Mouse (Mus musculus): ENCODE measurements around the gene Map4k2. TPM values are rescaled to one million over a fixed set of nuclear protein-coding genes. Genes with fewer than 3 reads are reported as not detected.

Map4k2 gene
- total and polyA plus RNA-seq, 3 experiments = 8.0 to 22.3 TPM; not detected in 1

DNA sequence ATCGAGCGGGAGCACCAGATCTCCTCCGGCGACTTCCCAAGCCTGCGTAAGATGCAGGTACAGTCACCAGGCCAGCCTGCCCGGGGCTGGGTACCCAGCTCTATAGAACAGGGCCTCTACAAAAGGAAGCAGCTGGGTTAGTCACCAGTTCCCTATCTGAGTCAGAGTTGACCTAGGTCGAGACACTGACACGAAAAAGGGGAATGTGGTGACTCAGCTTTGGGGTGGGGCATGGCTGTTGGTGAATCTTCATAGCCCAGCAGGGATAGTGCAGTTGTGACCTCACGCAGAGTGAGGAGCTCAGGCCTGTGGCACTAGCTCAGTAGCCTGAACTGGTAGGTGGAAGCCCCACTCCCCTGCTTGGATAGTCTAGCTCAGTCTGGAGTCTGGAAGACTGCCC, 43.3 kb upstream of the Map4k2 start:
- TF ChIP-seq POLR2A (IDR thresholded peaks at IDR 0.05; ENCODE audit: control insufficient read depth in 1 of 2, insufficient read depth in 1 of 2, low read depth in 1 of 2, low read length in 2 of 2, poor library complexity in 1 of 2) (no peak), USF1 (IDR thresholded peaks at IDR 0.05; ENCODE audit: low read depth, low read length) (no peak), GATA1 (IDR thresholded peaks at IDR 0.05; ENCODE audit: low read depth, low read length) (peak; percentile 33; the same call in 1 of the 2 replicates), MYC (IDR thresholded peaks at IDR 0.05; ENCODE audit: low read depth, low read length) (peak; percentile 61; the same call in 1 of the 2 replicates), POLR2AphosphoS5 (IDR thresholded peaks at IDR 0.05; ENCODE audit: borderline replicate concordance, low read depth, low read length) (no peak), SIN3A (IDR thresholded peaks at IDR 0.05; ENCODE audit: low read length) (peak; percentile 87), MYB (IDR thresholded peaks at IDR 0.05; ENCODE audit: low read depth, low read length) (no peak), RAD21 (IDR thresholded peaks at IDR 0.05; ENCODE audit: low read depth, low read length) (no peak), HCFC1 (IDR thresholded peaks at IDR 0.05; ENCODE audit: low read depth, low read length) (no peak), BHLHE40 (IDR thresholded peaks at IDR 0.05; ENCODE audit: borderline replicate concordance, low read depth, low read length) (peak; percentile 25; the same call in 1 of the 2 replicates), KAT2A (conservative IDR thresholded peaks at IDR 0.05; ENCODE audit: low read depth, low read length) (no peak), GABPA (IDR thresholded peaks at IDR 0.05; ENCODE audit: low read depth, low read length) (peak; percentile 55; the same call in 1 of the 2 replicates), ZKSCAN1 (IDR thresholded peaks at IDR 0.05; ENCODE audit: low read depth, low read length) (no peak), TBP (IDR thresholded peaks at IDR 0.05; ENCODE audit: low read depth, low read length) (0 out of 2 replicates have a peak, but pooled peaks have one; percentile 37), MXI1 (IDR thresholded peaks at IDR 0.05; ENCODE audit: low read depth, low read length) (peak; percentile 50; the same call in 1 of the 2 replicates), SMC3 (IDR thresholded peaks at IDR 0.05; ENCODE audit: low read depth, low read length) (no peak), JUND (IDR thresholded peaks at IDR 0.05; ENCODE audit: low read depth, low read length) (peak; percentile 88), CHD2 (IDR thresholded peaks at IDR 0.05; ENCODE audit: low read length) (no peak), NRF1 (IDR thresholded peaks at IDR 0.05; ENCODE audit: insufficient read depth, low read depth, low read length, poor library complexity, severe bottlenecking) (no peak), UBTF (IDR thresholded peaks at IDR 0.05; ENCODE audit: borderline replicate concordance, insufficient read depth, low read depth, low read length) (no peak), MEF2A (IDR thresholded peaks at IDR 0.05; ENCODE audit: extremely low read depth, insufficient replicate concordance, low read depth, low read length, poor library complexity, severe bottlenecking) (no peak), E2F4 (IDR thresholded peaks at IDR 0.05; ENCODE audit: borderline replicate concordance, low read depth, low read length) (no peak), ZC3H11A (IDR thresholded peaks at IDR 0.05; ENCODE audit: low read depth, low read length) (no peak), EP300 (IDR thresholded peaks at IDR 0.05; ENCODE audit: low read depth in 1 of 2, low read length in 2 of 2) (peak; percentile 80 to 81), TAL1 (IDR thresholded peaks at IDR 0.05; ENCODE audit: low read length) (no peak; the same call in 1 of the 2 replicates), ETS1 (IDR thresholded peaks at IDR 0.05; ENCODE audit: low read depth, low read length) (peak; percentile 100), TCF12 (IDR thresholded peaks at IDR 0.05; ENCODE audit: low read depth, low read length) (peak; percentile 64), ELF1 (IDR thresholded peaks at IDR 0.05; ENCODE audit: low read depth, low read length) (0 out of 2 replicates have a peak, but pooled peaks have one; percentile 20), CTCF (IDR thresholded peaks at IDR 0.05 in 2 of 3, conservative IDR thresholded peaks at IDR 0.05 in 1 of 3; ENCODE audit: control insufficient read depth in 1 of 3, insufficient read depth in 1 of 3, low read depth in 2 of 3, low read length in 3 of 3, poor library complexity in 1 of 3, severe bottlenecking in 1 of 3) (no peak), MAFK (IDR thresholded peaks at IDR 0.05; ENCODE audit: borderline replicate concordance, low read depth, low read length) (peak; percentile 84), ZMIZ1 (IDR thresholded peaks at IDR 0.05; ENCODE audit: low read depth, low read length) (no peak)
- DNase-seq (ENCODE audit: low read depth, low spot score) = peak; percentile 92
- Histone ChIP-seq H3K4me1 (ENCODE audit: control insufficient read depth in 1 of 2, insufficient read depth in 2 of 2, low read length in 2 of 2) (peaks cover 33 to 63% of the 10 kb centered on the region in 2 experiments), H3K9ac (ENCODE audit: control insufficient read depth, low read depth, low read length, poor library complexity, severe bottlenecking) (peak overlapping the region; percentile 16; the same call in 1 of the 2 replicates), H3K27me3 (ENCODE audit: control insufficient read depth in 1 of 2, insufficient read depth in 2 of 2, low read length in 2 of 2) (no peaks in the 10 kb centered on the region), H3K27ac (ENCODE audit: control insufficient read depth, low read depth, low read length) (peak overlapping the region; percentile 77), H3K36me3 (ENCODE audit: control insufficient read depth in 1 of 2, insufficient read depth in 2 of 2, low read length in 2 of 2) (peaks cover 6 to 54% of the 10 kb centered on the region in 2 experiments), H3K79me2 (ENCODE audit: control insufficient read depth, insufficient read depth, low read length, poor library complexity) (no peaks in the 10 kb centered on the region), H3K9me3 (replicated peaks; ENCODE audit: insufficient read depth, low read length) (no peaks in the 10 kb centered on the region), H3K4me3 (ENCODE audit: control insufficient read depth in 1 of 2, insufficient read depth in 1 of 2, low read depth in 2 of 2, low read length in 2 of 2) (no peak overlapping the region)
